Mouse (Mus musculus) G1E (cell line): ENCODE data around the gene Atf7ip. TPM values are rescaled to one million over a fixed set of nuclear protein-coding genes. Genes with fewer than 3 reads are reported as not detected.

Experiments
- ATAC-seq: 2 replicates; pipeline ENCODE4 v1.8.0; 2016; ENCODE audit warnings: mild to moderate bottlenecking; ENCODE audit not compliant: insufficient number of reproducible peaks, poor library complexity, low FRiP score, severe bottlenecking; ENCODE audit errors: extremely low read depth
- DNase-seq: peaks from one replicate; pipeline ENCODE4 v3.0.0; 2012; ENCODE audit warnings: low spot score
- H3K27me3 ChIP-seq: 2 replicates; pipeline ENCODE4 v1.6.1; 2012; ENCODE audit warnings: mild to moderate bottlenecking, low read length, inconsistent platforms; ENCODE audit not compliant: insufficient read depth
- H3K36me3 ChIP-seq: replicated peaks from 2 replicates; pipeline ENCODE3; 2012; ENCODE audit warnings: mild to moderate bottlenecking, inconsistent platforms
- H3K4me1 ChIP-seq: 2 replicates; pipeline ENCODE4 v1.6.1; 2012; ENCODE audit warnings: low read depth, low read length, inconsistent platforms, mixed read lengths; ENCODE audit not compliant: insufficient read depth
- H3K4me3 ChIP-seq: 2 replicates; pipeline ENCODE4 v1.5.1; 2012; ENCODE audit warnings: low read depth, mild to moderate bottlenecking, inconsistent platforms, low read length, moderate library complexity, mixed read lengths
- H3K9me3 ChIP-seq: replicated peaks from 2 replicates; pipeline ENCODE4 v1.6.1; 2012; ENCODE audit warnings: inconsistent platforms
- CTCF ChIP-seq: IDR thresholded peaks from 2 replicates; pipeline ENCODE4 v1.5.1; 2012; ENCODE audit warnings: low read depth, low read length, inconsistent platforms, mixed read lengths
- GATA1 ChIP-seq: IDR thresholded peaks from 2 replicates; pipeline ENCODE4 v1.6.1; 2012; ENCODE audit warnings: borderline replicate concordance, low read length, inconsistent platforms, mixed read lengths
- GATA2 ChIP-seq: IDR thresholded peaks from 2 replicates; pipeline ENCODE4 v1.6.1; 2012; ENCODE audit warnings: low read depth, low read length, inconsistent platforms, borderline replicate concordance
- POLR2AphosphoS5 ChIP-seq: IDR thresholded peaks from 2 replicates; pipeline ENCODE4 v1.6.1; 2012; ENCODE audit warnings: low read depth, low read length, inconsistent platforms; ENCODE audit not compliant: insufficient replicate concordance
- TAL1 ChIP-seq: conservative IDR thresholded peaks from 2 replicates; pipeline ENCODE4 v1.6.1; 2012; ENCODE audit warnings: low read depth, low read length, inconsistent platforms, mixed read lengths
- polyA plus RNA-seq: library from polyadenylated mRNA; stranded (reverse); fragments of >175 nt; gene quantifications from 2 replicates; pipeline ENCODE4 v1.2.3, GENCODE M21; 2012
- total RNA-seq, 2 experiments: library from RNA; stranded (forward) in 1 of 2; stranded (reverse) in 1 of 2; fragments of 200-1000 nt in 1 of 2; fragments of >200 nt in 1 of 2; fragmentation: Nextera tagmentation in 1 of 2; gene quantifications; 2 replicates each; pipeline ENCODE4 v1.2.3; 2014 to 2017

Gene Atf7ip
- total and polyA plus RNA-seq, 3 experiments, result 24.2 to 192 (median 34.6) TPM

DNA sequence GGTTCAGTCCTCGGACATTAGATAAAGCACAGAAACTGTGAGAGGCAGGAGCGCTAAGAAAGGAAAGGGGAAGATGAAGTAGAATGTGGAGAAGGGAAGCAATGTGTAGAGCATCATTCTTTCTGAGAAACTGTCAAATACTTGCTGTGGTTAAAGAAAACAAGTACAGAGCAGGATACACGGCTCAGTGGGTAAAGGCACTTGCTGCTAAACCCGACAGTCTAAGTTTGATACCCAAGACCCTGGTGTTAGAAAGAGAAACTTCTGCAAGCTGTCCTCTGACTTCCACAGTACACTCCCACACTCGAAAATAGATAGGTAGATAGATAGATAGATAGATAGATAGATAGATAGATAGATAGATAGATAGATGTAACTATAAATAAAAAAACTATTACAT is 147.4 kb downstream of the Atf7ip start:
- no peaks in the 10 kb centered on the region for H3K4me1 ChIP-seq
- DNase-seq (no peak), ATAC-seq (no peak)
- H3K4me3 ChIP-seq, result no peak overlapping the region
- H3K36me3 ChIP-seq, result no peaks in the 10 kb centered on the region
- no peak for TF ChIP-seq GATA1
- no peak for TF ChIP-seq TAL1
- no peak for TF ChIP-seq POLR2AphosphoS5
- no peak for TF ChIP-seq GATA2
- TF ChIP-seq CTCF, result no peak
- no peaks in the 10 kb centered on the region for H3K27me3 ChIP-seq
- H3K9me3 ChIP-seq, result no peaks in the 10 kb centered on the region

- H3K4me3 ChIP-seq, result no peak overlapping the region
- H3K9me3 ChIP-seq, result no peaks in the 10 kb centered on the region
- H3K4me1 ChIP-seq, result no peaks in the 10 kb centered on the region
- TF ChIP-seq GATA2, result no peak
- no peak for TF ChIP-seq CTCF
- no peak for TF ChIP-seq POLR2AphosphoS5
- TF ChIP-seq TAL1, result no peak
- TF ChIP-seq GATA1, result no peak
- no peaks in the 10 kb centered on the region for H3K27me3 ChIP-seq
- H3K36me3 ChIP-seq, result no peaks in the 10 kb centered on the region
- DNase-seq (no peak), ATAC-seq (no peak)
These were observed 148.5 kb downstream of the Atf7ip start for GRCm38 (mm10) chr6:136654470-136654869.

GRCm38 (mm10) chr6:136655786-136656185 is 149.8 kb downstream of the Atf7ip start:
- TF ChIP-seq CTCF, result no peak
- no peak for TF ChIP-seq GATA1
- no peak for TF ChIP-seq GATA2
- ATAC-seq, result no peak

GRCm38 (mm10) chr6:136658303-136658702 is 152.3 kb downstream of the Atf7ip start:
- TF ChIP-seq CTCF (no peak), GATA2 (no peak), GATA1 (no peak), TAL1 (no peak), POLR2AphosphoS5 (no peak)
- no peak overlapping the region for H3K4me3 ChIP-seq
- ATAC-seq (no peak), DNase-seq (no peak)
- H3K27me3 ChIP-seq, result no peaks in the 10 kb centered on the region
- no peaks in the 10 kb centered on the region for H3K4me1 ChIP-seq
- H3K36me3 ChIP-seq, result no peaks in the 10 kb centered on the region
- peaks cover 14% of the 10 kb centered on the region for H3K9me3 ChIP-seq

More at GRCm38 (mm10) chr6:136655786-136656185, 149.8 kb downstream of the Atf7ip start:
- no peaks in the 10 kb centered on the region for H3K36me3 ChIP-seq
- no peaks in the 10 kb centered on the region for H3K27me3 ChIP-seq
- no peaks in the 10 kb centered on the region for H3K4me1 ChIP-seq
- H3K4me3 ChIP-seq, result no peak overlapping the region
- no peak for DNase-seq
- 0 out of 2 replicates have a peak, but pooled peaks cover 4% of the 10 kb centered on the region for H3K9me3 ChIP-seq

GRCm38 (mm10) chr6:136659226-136659625 is 153.3 kb downstream of the Atf7ip start:
- no peak for TF ChIP-seq POLR2AphosphoS5
- no peak for TF ChIP-seq CTCF
- no peak for TF ChIP-seq GATA2
- TF ChIP-seq TAL1, result no peak
- no peak for TF ChIP-seq GATA1
- no peak overlapping the region for H3K4me3 ChIP-seq
- no peak for DNase-seq
- H3K9me3 ChIP-seq, result peaks cover 14% of the 10 kb centered on the region
- ATAC-seq, result no peak
- H3K27me3 ChIP-seq, result no peaks in the 10 kb centered on the region
- no peaks in the 10 kb centered on the region for H3K4me1 ChIP-seq
- H3K36me3 ChIP-seq, result no peaks in the 10 kb centered on the region

Other genes with a start within 250 kb of the Atf7ip start
- not detected in 2 replicates for gene Gm8994, start 178.6 kb upstream of the Atf7ip start, total RNA-seq (2014; fragmentation: Nextera tagmentation)
- gene Gm8994, start 178.6 kb upstream of the Atf7ip start, total RNA-seq (2017), result not detected in 2 replicates
- 0.06 and 0.08 TPM in 2 replicates for gene Gm8994, start 178.6 kb upstream of the Atf7ip start, polyA plus RNA-seq
- not detected in 2 replicates for gene E330021D16Rik, start 90.6 kb upstream of the Atf7ip start, total RNA-seq (2014; fragmentation: Nextera tagmentation)
- gene E330021D16Rik, start 90.6 kb upstream of the Atf7ip start, total RNA-seq (2017), result 0.16 TPM in 1 of 2 replicates, not detected in the other
- not detected in 2 replicates for gene E330021D16Rik, start 90.6 kb upstream of the Atf7ip start, polyA plus RNA-seq
- gene Plbd1, start 155.8 kb downstream of the Atf7ip start, total RNA-seq (2014; fragmentation: Nextera tagmentation), result not detected in 2 replicates
- not detected in 2 replicates for gene Plbd1, start 155.8 kb downstream of the Atf7ip start, total RNA-seq (2017)
- not detected in 2 replicates for gene Plbd1, start 155.8 kb downstream of the Atf7ip start, polyA plus RNA-seq